Mouse (Mus musculus): Measurements from ENCODE around the gene Gm11027.

- TF ChIP-seq CTCF (IDR thresholded peaks at IDR 0.05; ENCODE audit: borderline replicate concordance, insufficient read depth, low read length) (no peak), POLR2A (IDR thresholded peaks at IDR 0.05; ENCODE audit: low read depth, low read length) (no peak)
Observed at GRCm38 (mm10) chr12:116238370-116238769, 36.8 kb upstream of the Gm11027 start.
